ENCODE assay signal across 9 mouse cellular contexts in genomic region chr3:28638957-28639356, GRCm38 (mm10). TPM values are rescaled to one million over a fixed set of nuclear protein-coding genes. Genes with fewer than 3 reads are reported as not detected.
DNase-seq lines count a peak whose midpoint lies in the region; ATAC-seq and TF ChIP-seq lines count a peak whose summit lies in the region.
"Had no signal": no experiment of that assay in that cellular context is flagged by ENCODE, and none has a peak within 500 bp of the region (broad histone marks: within the 10 kb centered on the region; RNA-seq: fewer than 3 reads in every experiment).

No protein-coding gene starts in this region.

- no peak overlapping the region for H3K9ac ChIP-seq in forebrain, embryonic 15.5 days (replicated peaks)
- no peak overlapping the region for H3K9ac ChIP-seq in forebrain, embryonic 11.5 days (ENCODE audit: low read length)
- H3K9ac ChIP-seq in lung, postnatal 0 days (replicated peaks; ENCODE audit: low read depth), result no peak overlapping the region

- peak; percentile 74 for ATAC-seq in forebrain, embryonic 15.5 days (replicated peaks)
- ATAC-seq in forebrain, embryonic 11.5 days (replicated peaks; ENCODE audit: low FRiP score), result no peak
- no peak for ATAC-seq in lung, postnatal 0 days
- ATAC-seq in CD4-positive, CD25-positive, alpha-beta regulatory T cell, adult 4 months, result no peak

- peaks cover 10% of the 10 kb centered on the region for H3K4me1 ChIP-seq in forebrain, embryonic 15.5 days
- H3K4me1 ChIP-seq in forebrain, embryonic 11.5 days (replicated peaks; ENCODE audit: control insufficient read depth, insufficient read depth, low read length), result no peaks in the 10 kb centered on the region
- peaks cover 2% of the 10 kb centered on the region; the same call in 1 of the 2 replicates for H3K4me1 ChIP-seq in lung, postnatal 0 days (ENCODE audit: insufficient read depth, low read depth, low read length)
- H3K4me1 ChIP-seq in lung, adult 2 months (ENCODE audit: control insufficient read depth, insufficient read depth, low read length), result no peaks in the 10 kb centered on the region

- no peak for TF ChIP-seq POLR2A in lung, adult 2 months (IDR thresholded peaks at IDR 0.05; ENCODE audit: borderline replicate concordance, extremely low read depth, low read depth, low read length)

- intact Hi-C loops in heart, postnatal 14 days (cut with DNase I), result loop anchor here (5.0 kb wide), 1 partner anchor 77 kb away; no protein-coding TSS in a partner anchor

- H3K9me3 ChIP-seq in forebrain, embryonic 15.5 days, result no peaks in the 10 kb centered on the region
- H3K9me3 ChIP-seq in forebrain, embryonic 11.5 days (ENCODE audit: control insufficient read depth, low read length), result no peaks in the 10 kb centered on the region
- no peaks in the 10 kb centered on the region for H3K9me3 ChIP-seq in lung, postnatal 0 days (ENCODE audit: low read length)

- H3K4me2 ChIP-seq in forebrain, embryonic 15.5 days (replicated peaks), result no peak overlapping the region
- no peak overlapping the region for H3K4me2 ChIP-seq in forebrain, embryonic 11.5 days (ENCODE audit: low read depth, low read length, severe bottlenecking)
- no peak overlapping the region for H3K4me2 ChIP-seq in lung, postnatal 0 days (replicated peaks; ENCODE audit: low read depth, low read length)

- H3K27ac ChIP-seq in forebrain, embryonic 15.5 days (replicated peaks), result peak overlapping the region; percentile 25
- H3K27ac ChIP-seq in forebrain, embryonic 11.5 days (ENCODE audit: low read depth, low read length), result no peak overlapping the region
- H3K27ac ChIP-seq in lung, postnatal 0 days (ENCODE audit: low read length), result no peak overlapping the region

- WGBS in forebrain, embryonic 15.5 days, result 70% methylated on average over 2 of the region's 2 CpGs
- WGBS in forebrain, embryonic 11.5 days, result 93% methylated on average over 2 of the region's 2 CpGs
- 76% methylated on average over 2 of the region's 2 CpGs for WGBS in lung, postnatal 0 days
- WGBS in lung, adult 2 months, result 79% methylated on average over 2 of the region's 2 CpGs

- TF ChIP-seq EP300 in lung, postnatal 0 days (IDR thresholded peaks at IDR 0.05), result no peak

- no peaks in the 10 kb centered on the region for H3K27me3 ChIP-seq in forebrain, embryonic 15.5 days
- no peaks in the 10 kb centered on the region for H3K27me3 ChIP-seq in forebrain, embryonic 11.5 days (ENCODE audit: control insufficient read depth, insufficient read depth, low read length)
- no peaks in the 10 kb centered on the region for H3K27me3 ChIP-seq in lung, postnatal 0 days (replicated peaks; ENCODE audit: insufficient read depth, low read length)

- TF ChIP-seq CTCF in lung, postnatal 0 days (IDR thresholded peaks at IDR 0.05), result no peak
- TF ChIP-seq CTCF in lung, adult 2 months (IDR thresholded peaks at IDR 0.05; ENCODE audit: insufficient read depth, low read length), result no peak

- no peak overlapping the region for H3K4me3 ChIP-seq in forebrain, embryonic 15.5 days
- no peak overlapping the region for H3K4me3 ChIP-seq in forebrain, embryonic 11.5 days (ENCODE audit: low read depth, low read length)
- no peak overlapping the region for H3K4me3 ChIP-seq in lung, postnatal 0 days (ENCODE audit: low read depth, low read length)
- H3K4me3 ChIP-seq in lung, adult 2 months (replicated peaks; ENCODE audit: extremely low read depth, low read depth, low read length), result no peak overlapping the region

- no peak for DNase-seq in forebrain, embryonic 11.5 days (ENCODE audit: low spot score)
- peak; percentile 66 for DNase-seq in lung, postnatal 0 days (ENCODE audit: low spot score)
- no peak for DNase-seq in lung, adult 2 months
- peak; percentile 31 to 49 for DNase-seq in heart, postnatal 14 days
- DNase-seq in right cerebral cortex, postnatal 10 days (ENCODE audit: low spot score in 2 of 2), result peak; percentile 59 to 72
- DNase-seq in embryo, embryonic 10.5 days (ENCODE audit: low spot score), result no peak

- peaks cover 16% of the 10 kb centered on the region for H3K36me3 ChIP-seq in forebrain, embryonic 15.5 days
- H3K36me3 ChIP-seq in forebrain, embryonic 11.5 days (ENCODE audit: control insufficient read depth, insufficient read depth, low read length), result no peaks in the 10 kb centered on the region
- H3K36me3 ChIP-seq in lung, postnatal 0 days (ENCODE audit: insufficient read depth, low read length), result no peaks in the 10 kb centered on the region

RNA-seq across cellular contexts. Expression of gene Slc2a2, which starts 58.7 kb away (rescaled TPM):
- polyA plus RNA-seq in forebrain, embryonic 15.5 days (2015; fragmentation: Nextera tagmentation; extraction: Ambion mirVana), result 0.06 TPM in 1 of 2 replicates, not detected in the other
- polyA plus RNA-seq in forebrain, embryonic 11.5 days (2014; fragmentation: Nextera tagmentation; extraction: Ambion mirVana), result 0.12 TPM in 1 of 2 replicates, not detected in the other
- 0.24 and 0.29 TPM in 2 replicates for polyA plus RNA-seq in lung, postnatal 0 days (2015; fragmentation: Nextera tagmentation; extraction: Ambion mirVana)
- polyA plus RNA-seq in lung, adult 2 months (2012; rRNA removed), result 0.09 TPM in 1 of 2 replicates, not detected in the other
- under 1 TPM in 1 of 2 experiments, not detected in 1; 0.07 TPM for total RNA-seq in heart, postnatal 14 days (2021)
- not detected for polyA plus RNA-seq in CD4-positive, CD25-positive, alpha-beta regulatory T cell, adult 4 months (2017; shearing (Covaris generic))
- total RNA-seq: megakaryocyte progenitor cell, adult 5-6 weeks had no signal

Comparison
In these comparisons a context has a peak if more than half of its experiments do, and no peak if none do; other contexts are left out.
1. DNase-seq: peak in lung, postnatal 0 days (single experiment), heart, postnatal 14 days (2 of 2) and right cerebral cortex, postnatal 10 days (2 of 2); none in forebrain, embryonic 11.5 days (single experiment), lung, adult 2 months (single experiment) and embryo, embryonic 10.5 days (single experiment).